Mouse (Mus musculus): ENCODE results near the gene Myo1f. TPM values are rescaled to one million over a fixed set of nuclear protein-coding genes. Genes with fewer than 3 reads are reported as not detected.

Gene Myo1f
- 0.27 and 0.46 TPM in 2 replicates for polyA plus RNA-seq (2012; rRNA removed)

- Histone ChIP-seq H3K27ac (ENCODE audit: control insufficient read depth, insufficient read depth, low read depth, low read length) (no peak within 1 kb of the TSS), H3K27me3 (ENCODE audit: control insufficient read depth, insufficient read depth, low read length) (no peaks in the 10 kb centered on the region), H3K4me3 (ENCODE audit: control insufficient read depth, low read depth, low read length) (no peak within 1 kb of the TSS), H3K4me1 (ENCODE audit: control insufficient read depth, insufficient read depth, low read length) (no peaks in the 10 kb centered on the region), H3K36me3 (ENCODE audit: control insufficient read depth, insufficient read depth, low read length) (no peaks in the 10 kb centered on the region)
- TF ChIP-seq POLR2A (IDR thresholded peaks at IDR 0.05; ENCODE audit: control insufficient read depth, low read depth, low read length), result no peak
- no peak for TF ChIP-seq CTCF (IDR thresholded peaks at IDR 0.05; ENCODE audit: control insufficient read depth, insufficient read depth, insufficient replicate concordance, low read depth, low read length)
Observed at GRCm38 (mm10) chr17:33555223-33555855, at the start of gene Myo1f. Gene Myo1f, plus strand, starts transcription at chr17:33555707.

- TF ChIP-seq POLR2A (IDR thresholded peaks at IDR 0.05; ENCODE audit: control insufficient read depth, low read depth, low read length) (no peak), CTCF (IDR thresholded peaks at IDR 0.05; ENCODE audit: control insufficient read depth, insufficient read depth, insufficient replicate concordance, low read depth, low read length) (no peak)
- Histone ChIP-seq H3K4me3 (ENCODE audit: control insufficient read depth, low read depth, low read length) (no peak overlapping the region), H3K36me3 (ENCODE audit: control insufficient read depth, insufficient read depth, low read length) (no peaks in the 10 kb centered on the region), H3K27ac (ENCODE audit: control insufficient read depth, insufficient read depth, low read depth, low read length) (no peak overlapping the region), H3K27me3 (ENCODE audit: control insufficient read depth, insufficient read depth, low read length) (no peaks in the 10 kb centered on the region), H3K4me1 (ENCODE audit: control insufficient read depth, insufficient read depth, low read length) (no peaks in the 10 kb centered on the region)
Observed at GRCm38 (mm10) chr17:33508386-33508785, 47.1 kb upstream of the Myo1f start.

GRCm38 (mm10) chr17:33510172-33510571 lies 45.3 kb upstream of the Myo1f start:
- Histone ChIP-seq H3K4me1 (ENCODE audit: control insufficient read depth, insufficient read depth, low read length) (no peaks in the 10 kb centered on the region), H3K36me3 (ENCODE audit: control insufficient read depth, insufficient read depth, low read length) (no peaks in the 10 kb centered on the region), H3K27me3 (ENCODE audit: control insufficient read depth, insufficient read depth, low read length) (no peaks in the 10 kb centered on the region), H3K4me3 (ENCODE audit: control insufficient read depth, low read depth, low read length) (no peak overlapping the region), H3K27ac (ENCODE audit: control insufficient read depth, insufficient read depth, low read depth, low read length) (no peak overlapping the region)
- no peak for TF ChIP-seq POLR2A (IDR thresholded peaks at IDR 0.05; ENCODE audit: control insufficient read depth, low read depth, low read length)
- no peak for TF ChIP-seq CTCF (IDR thresholded peaks at IDR 0.05; ENCODE audit: control insufficient read depth, insufficient read depth, insufficient replicate concordance, low read depth, low read length)

GRCm38 (mm10) chr17:33512441-33513415 lies 42.8 kb upstream of the Myo1f start:
- H3K27ac ChIP-seq (ENCODE audit: control insufficient read depth, insufficient read depth, low read depth, low read length), result no peak overlapping the region
- H3K27me3 ChIP-seq (ENCODE audit: control insufficient read depth, insufficient read depth, low read length), result no peaks in the 10 kb centered on the region
- no peak overlapping the region for H3K4me3 ChIP-seq (ENCODE audit: control insufficient read depth, low read depth, low read length)
- no peak for TF ChIP-seq POLR2A (IDR thresholded peaks at IDR 0.05; ENCODE audit: control insufficient read depth, low read depth, low read length)
- H3K36me3 ChIP-seq (ENCODE audit: control insufficient read depth, insufficient read depth, low read length), result no peaks in the 10 kb centered on the region
- H3K4me1 ChIP-seq (ENCODE audit: control insufficient read depth, insufficient read depth, low read length), result no peaks in the 10 kb centered on the region

GRCm38 (mm10) chr17:33513874-33514273 lies 41.6 kb upstream of the Myo1f start:
- no peak for TF ChIP-seq POLR2A (IDR thresholded peaks at IDR 0.05; ENCODE audit: control insufficient read depth, low read depth, low read length)
- no peaks in the 10 kb centered on the region for H3K4me1 ChIP-seq (ENCODE audit: control insufficient read depth, insufficient read depth, low read length)
- no peak overlapping the region for H3K27ac ChIP-seq (ENCODE audit: control insufficient read depth, insufficient read depth, low read depth, low read length)
- H3K27me3 ChIP-seq (ENCODE audit: control insufficient read depth, insufficient read depth, low read length), result no peaks in the 10 kb centered on the region
- H3K4me3 ChIP-seq (ENCODE audit: control insufficient read depth, low read depth, low read length), result no peak overlapping the region
- H3K36me3 ChIP-seq (ENCODE audit: control insufficient read depth, insufficient read depth, low read length), result no peaks in the 10 kb centered on the region

GRCm38 (mm10) chr17:33520366-33520765 lies 35.1 kb upstream of the Myo1f start:
- H3K4me3 ChIP-seq (ENCODE audit: control insufficient read depth, low read depth, low read length), result no peak overlapping the region
- no peaks in the 10 kb centered on the region for H3K27me3 ChIP-seq (ENCODE audit: control insufficient read depth, insufficient read depth, low read length)
- TF ChIP-seq POLR2A (IDR thresholded peaks at IDR 0.05; ENCODE audit: control insufficient read depth, low read depth, low read length) (no peak), CTCF (IDR thresholded peaks at IDR 0.05; ENCODE audit: control insufficient read depth, insufficient read depth, insufficient replicate concordance, low read depth, low read length) (no peak)
- no peak overlapping the region for H3K27ac ChIP-seq (ENCODE audit: control insufficient read depth, insufficient read depth, low read depth, low read length)
- no peaks in the 10 kb centered on the region for H3K36me3 ChIP-seq (ENCODE audit: control insufficient read depth, insufficient read depth, low read length)
- no peaks in the 10 kb centered on the region for H3K4me1 ChIP-seq (ENCODE audit: control insufficient read depth, insufficient read depth, low read length)

GRCm38 (mm10) chr17:33523431-33523917 lies 32.0 kb upstream of the Myo1f start:
- TF ChIP-seq POLR2A (IDR thresholded peaks at IDR 0.05; ENCODE audit: control insufficient read depth, low read depth, low read length) (no peak), CTCF (IDR thresholded peaks at IDR 0.05; ENCODE audit: control insufficient read depth, insufficient read depth, insufficient replicate concordance, low read depth, low read length) (no peak)
- Histone ChIP-seq H3K36me3 (ENCODE audit: control insufficient read depth, insufficient read depth, low read length) (no peaks in the 10 kb centered on the region), H3K27ac (ENCODE audit: control insufficient read depth, insufficient read depth, low read depth, low read length) (no peak overlapping the region), H3K4me1 (ENCODE audit: control insufficient read depth, insufficient read depth, low read length) (no peaks in the 10 kb centered on the region), H3K4me3 (ENCODE audit: control insufficient read depth, low read depth, low read length) (no peak overlapping the region; the same call in 1 of the 2 replicates), H3K27me3 (ENCODE audit: control insufficient read depth, insufficient read depth, low read length) (no peaks in the 10 kb centered on the region)
